Mouse (Mus musculus): Measurements from ENCODE around the gene Ppp1ca.

DNA sequence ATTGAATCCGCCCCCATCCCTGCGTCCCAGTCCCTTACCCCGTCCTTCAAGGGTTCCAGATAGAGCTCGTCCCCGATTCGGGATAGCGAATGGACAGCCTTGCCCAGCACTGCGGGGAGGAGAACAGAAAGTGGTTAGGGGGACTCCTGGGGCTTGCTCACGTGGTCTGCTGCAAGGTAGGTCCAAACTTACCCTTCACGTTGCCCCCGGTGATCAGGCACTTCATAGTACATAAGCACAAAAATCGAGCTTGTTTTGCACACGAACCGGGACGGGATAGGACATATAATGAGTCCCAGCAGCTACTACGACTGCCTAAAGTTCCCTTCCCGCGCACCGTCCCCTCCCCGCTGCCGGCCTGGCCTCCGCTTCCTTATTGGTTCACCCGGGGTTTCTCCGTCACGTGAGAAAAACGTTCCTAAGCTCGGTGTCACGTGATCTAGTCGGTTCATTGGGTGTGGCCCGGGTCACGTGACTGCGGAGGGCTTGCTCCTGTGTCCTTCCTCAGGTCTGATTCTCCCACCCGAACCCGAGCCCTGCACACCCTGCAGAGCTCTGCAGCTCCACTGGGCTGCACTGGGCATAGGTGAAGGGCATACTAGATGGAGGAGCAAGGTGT, 9.5 kb downstream of the Ppp1ca start, which contains the start of gene Rad9a:
- TF ChIP-seq CTCF (IDR thresholded peaks at IDR 0.05; ENCODE audit: borderline replicate concordance, control insufficient read depth, extremely low read depth, insufficient read depth, low read length, poor library complexity) (no peak), POLR2A (IDR thresholded peaks at IDR 0.05; ENCODE audit: control insufficient read depth, extremely low read depth, insufficient read depth, low read length, poor library complexity) (peak; percentile 62)
